Mouse (Mus musculus): Measurements from ENCODE around the gene Lyrm4. TPM values are rescaled to one million over a fixed set of nuclear protein-coding genes. Genes with fewer than 3 reads are reported as not detected.
"Not testable (repeated sequence)": the region's sequence is repeated elsewhere in the genome, so short reads cannot be mapped to it uniquely, and the experiment has no call there.

The Lyrm4 gene
- polyA plus RNA-seq, 1 experiment = 12.6 TPM

- no peak for DNase-seq (ENCODE audit: low read depth)
- no peak for TF ChIP-seq CTCF (IDR thresholded peaks at IDR 0.05; ENCODE audit: borderline replicate concordance, extremely low read depth, insufficient read depth, insufficient read length)
- TF ChIP-seq POLR2A (IDR thresholded peaks at IDR 0.05; ENCODE audit: borderline replicate concordance, extremely low read depth, insufficient read depth, insufficient read length, poor library complexity, severe bottlenecking) = no peak
Observed at GRCm38 (mm10) chr13:36031959-36032358, 85.4 kb downstream of the Lyrm4 start.

DNA sequence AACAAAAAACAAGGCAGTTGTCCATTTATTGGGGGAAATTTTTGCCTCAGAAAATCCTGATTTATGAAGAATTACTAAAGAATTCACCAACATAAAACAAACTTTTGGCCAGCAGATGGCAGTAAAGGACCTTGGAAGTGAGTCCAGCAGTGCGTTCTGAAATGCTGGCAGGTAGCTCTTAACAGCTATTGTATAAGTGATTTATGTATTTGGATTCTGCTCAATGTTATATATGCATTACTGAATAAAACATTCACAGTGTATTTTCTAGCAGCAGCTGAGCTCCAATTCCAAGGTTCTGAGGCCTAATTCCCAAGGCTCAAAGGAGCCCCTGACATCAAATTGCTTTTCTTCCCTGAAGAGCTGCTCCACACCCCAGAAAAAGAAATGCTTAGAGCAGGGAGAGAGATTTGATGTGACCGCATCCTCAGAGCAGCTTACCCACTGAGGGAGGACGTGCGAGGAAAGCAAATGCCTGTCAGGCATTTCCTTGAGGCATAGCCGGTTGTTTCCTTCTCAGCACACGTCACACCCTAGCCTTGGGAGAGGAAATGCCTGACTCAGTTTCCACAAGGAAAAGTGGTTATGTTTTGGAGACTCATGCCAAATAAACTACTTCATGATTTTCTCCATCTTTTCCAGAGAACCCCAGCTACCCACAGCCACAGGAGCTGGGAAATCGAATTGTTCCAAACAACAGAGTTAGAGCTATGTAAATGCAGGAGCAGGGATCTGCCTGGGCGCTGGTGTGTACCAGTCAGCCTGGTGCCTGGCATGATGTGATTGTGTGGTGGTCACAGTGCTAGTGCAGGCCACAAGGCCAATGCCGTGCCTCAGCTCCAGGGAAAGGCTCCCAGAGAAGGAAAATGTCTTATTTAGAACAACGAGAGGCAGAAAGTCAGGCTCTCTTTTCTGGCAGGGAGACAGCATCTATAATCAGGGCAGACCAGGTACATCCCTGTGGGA lies 97.7 kb downstream of the Lyrm4 start:
- peak; percentile 62; the same call in 1 of the 2 replicates for TF ChIP-seq CTCF (IDR thresholded peaks at IDR 0.05; ENCODE audit: borderline replicate concordance, extremely low read depth, insufficient read depth, insufficient read length)
- TF ChIP-seq POLR2A (IDR thresholded peaks at IDR 0.05; ENCODE audit: borderline replicate concordance, extremely low read depth, insufficient read depth, insufficient read length, poor library complexity, severe bottlenecking) = no peak
- peak; percentile 96 for DNase-seq (ENCODE audit: low read depth)

DNA sequence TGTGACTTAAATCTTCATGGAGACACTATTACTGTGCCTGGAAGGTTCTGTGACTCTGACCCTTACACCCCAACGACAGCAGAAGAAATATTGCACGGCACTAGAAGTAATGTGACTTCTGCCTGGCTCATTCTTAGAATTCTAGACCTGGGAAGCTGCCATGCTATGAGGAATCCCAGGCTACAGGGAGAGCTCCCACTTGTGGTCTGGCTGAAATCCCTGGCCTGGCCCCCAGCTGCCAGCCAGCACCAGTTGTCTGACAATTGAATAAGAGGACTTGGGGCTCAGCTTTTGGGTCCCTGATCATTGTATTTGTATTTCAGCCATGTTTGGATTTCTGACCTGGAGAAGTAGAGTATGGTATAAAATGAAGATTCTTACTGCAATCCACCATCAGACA lies 99.3 kb downstream of the Lyrm4 start:
- TF ChIP-seq CTCF (IDR thresholded peaks at IDR 0.05; ENCODE audit: borderline replicate concordance, extremely low read depth, insufficient read depth, insufficient read length) (no peak), POLR2A (IDR thresholded peaks at IDR 0.05; ENCODE audit: borderline replicate concordance, extremely low read depth, insufficient read depth, insufficient read length, poor library complexity, severe bottlenecking) (no peak)
- DNase-seq (ENCODE audit: low read depth) = no peak

GRCm38 (mm10) chr13:36015636-36016035 lies 101.7 kb downstream of the Lyrm4 start:
- DNase-seq (ENCODE audit: low read depth) = no peak
- TF ChIP-seq POLR2A (IDR thresholded peaks at IDR 0.05; ENCODE audit: borderline replicate concordance, extremely low read depth, insufficient read depth, insufficient read length, poor library complexity, severe bottlenecking) (no peak), CTCF (IDR thresholded peaks at IDR 0.05; ENCODE audit: borderline replicate concordance, extremely low read depth, insufficient read depth, insufficient read length) (no peak)

DNA sequence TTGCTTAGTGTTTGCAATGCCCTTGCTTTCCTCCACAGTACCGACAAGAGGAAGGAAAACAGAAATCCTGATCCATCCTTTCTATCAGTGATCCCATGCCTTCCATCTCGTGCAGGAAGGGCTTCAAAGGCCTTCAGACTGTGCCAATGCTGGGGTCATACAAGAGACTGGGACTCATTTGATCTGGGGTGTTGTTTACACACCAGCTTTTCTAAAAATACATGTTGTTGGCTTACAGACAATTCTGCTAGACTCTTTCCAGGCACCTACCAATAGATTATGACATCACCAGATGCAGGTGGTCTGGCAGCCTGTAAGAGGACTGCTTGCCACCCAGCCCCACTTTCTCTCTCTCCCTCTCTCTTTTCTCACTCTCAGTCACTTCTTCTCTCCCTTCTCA lies 107.3 kb downstream of the Lyrm4 start:
- TF ChIP-seq CTCF (IDR thresholded peaks at IDR 0.05; ENCODE audit: borderline replicate concordance, extremely low read depth, insufficient read depth, insufficient read length) (no peak), POLR2A (IDR thresholded peaks at IDR 0.05; ENCODE audit: borderline replicate concordance, extremely low read depth, insufficient read depth, insufficient read length, poor library complexity, severe bottlenecking) (no peak)
- DNase-seq (ENCODE audit: low read depth) = no peak

- TF ChIP-seq POLR2A (IDR thresholded peaks at IDR 0.05; ENCODE audit: borderline replicate concordance, extremely low read depth, insufficient read depth, insufficient read length, poor library complexity, severe bottlenecking) (no peak), CTCF (IDR thresholded peaks at IDR 0.05; ENCODE audit: borderline replicate concordance, extremely low read depth, insufficient read depth, insufficient read length) (no peak)
- no peak for DNase-seq (ENCODE audit: low read depth)
Observed at GRCm38 (mm10) chr13:36000798-36001197, 116.5 kb downstream of the Lyrm4 start.

GRCm38 (mm10) chr13:35997606-35998005 lies 119.7 kb downstream of the Lyrm4 start:
- TF ChIP-seq POLR2A (IDR thresholded peaks at IDR 0.05; ENCODE audit: borderline replicate concordance, extremely low read depth, insufficient read depth, insufficient read length, poor library complexity, severe bottlenecking) = no peak
- no peak for TF ChIP-seq CTCF (IDR thresholded peaks at IDR 0.05; ENCODE audit: borderline replicate concordance, extremely low read depth, insufficient read depth, insufficient read length)

DNA sequence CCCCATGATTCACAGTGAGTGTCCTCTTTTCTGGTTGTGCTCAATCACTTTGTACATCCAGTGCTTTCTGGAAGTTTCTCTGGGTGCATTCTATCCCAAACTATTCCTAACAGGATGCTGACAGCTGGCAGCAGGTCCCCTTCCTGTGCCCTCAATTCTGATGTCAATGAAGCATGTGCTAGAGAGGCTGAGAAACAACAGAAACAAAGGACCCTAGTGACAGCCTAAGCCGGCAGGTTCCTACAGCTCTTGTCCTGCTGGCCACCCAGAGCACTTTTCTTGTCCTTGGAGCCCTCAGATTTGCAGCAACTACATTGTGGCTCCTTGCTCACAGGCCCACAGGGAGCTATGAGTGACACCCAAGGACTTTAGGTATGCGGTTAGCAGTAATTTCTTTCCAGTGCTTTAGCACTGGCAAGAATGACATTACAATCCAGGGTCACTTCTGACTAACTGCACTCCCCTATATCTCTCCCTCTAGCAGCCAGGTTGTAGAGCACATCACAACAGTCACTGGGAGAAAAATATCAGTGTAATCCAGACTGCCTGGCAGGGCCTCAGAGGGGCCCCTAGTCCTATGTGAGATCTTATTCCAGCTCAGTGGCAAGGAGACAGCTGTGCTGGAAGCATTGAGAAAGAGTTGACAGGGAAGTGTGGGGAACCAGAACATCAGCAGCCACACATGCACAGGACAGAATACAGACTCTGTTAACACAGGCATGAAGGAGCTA lies 121.5 kb downstream of the Lyrm4 start:
- no peak for TF ChIP-seq POLR2A (IDR thresholded peaks at IDR 0.05; ENCODE audit: borderline replicate concordance, extremely low read depth, insufficient read depth, insufficient read length, poor library complexity, severe bottlenecking)
- no peak for TF ChIP-seq CTCF (IDR thresholded peaks at IDR 0.05; ENCODE audit: borderline replicate concordance, extremely low read depth, insufficient read depth, insufficient read length)
- no peak for DNase-seq (ENCODE audit: low read depth)

More at GRCm38 (mm10) chr13:35997606-35998005, 119.7 kb downstream of the Lyrm4 start:
- no peak for DNase-seq (ENCODE audit: low read depth)

DNA sequence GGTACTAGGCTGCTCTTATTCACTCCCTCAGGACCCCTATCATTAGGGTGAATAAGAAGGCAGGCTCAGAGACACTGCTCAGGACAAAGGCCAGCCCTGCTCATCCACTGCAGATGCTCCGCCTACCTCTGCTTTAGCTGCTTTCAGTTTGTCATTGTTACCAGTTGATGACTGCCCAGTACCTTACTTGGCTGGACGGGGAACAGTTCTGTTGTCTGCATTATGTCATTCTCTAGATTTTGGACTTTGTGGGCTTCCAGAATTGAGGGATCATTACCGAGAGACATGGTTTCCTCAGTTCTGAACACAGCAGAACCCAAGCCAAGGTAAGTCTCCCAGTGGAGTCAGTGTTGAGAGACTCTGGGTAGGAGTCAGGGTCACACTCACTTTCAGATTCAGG lies 122.1 kb downstream of the Lyrm4 start:
- TF ChIP-seq POLR2A (IDR thresholded peaks at IDR 0.05; ENCODE audit: borderline replicate concordance, extremely low read depth, insufficient read depth, insufficient read length, poor library complexity, severe bottlenecking) (no peak), CTCF (IDR thresholded peaks at IDR 0.05; ENCODE audit: borderline replicate concordance, extremely low read depth, insufficient read depth, insufficient read length) (no peak)
- no peak for DNase-seq (ENCODE audit: low read depth)

GRCm38 (mm10) chr13:35994067-35994466 lies 123.3 kb downstream of the Lyrm4 start:
- DNase-seq (ENCODE audit: low read depth) = peak; percentile 72

DNA sequence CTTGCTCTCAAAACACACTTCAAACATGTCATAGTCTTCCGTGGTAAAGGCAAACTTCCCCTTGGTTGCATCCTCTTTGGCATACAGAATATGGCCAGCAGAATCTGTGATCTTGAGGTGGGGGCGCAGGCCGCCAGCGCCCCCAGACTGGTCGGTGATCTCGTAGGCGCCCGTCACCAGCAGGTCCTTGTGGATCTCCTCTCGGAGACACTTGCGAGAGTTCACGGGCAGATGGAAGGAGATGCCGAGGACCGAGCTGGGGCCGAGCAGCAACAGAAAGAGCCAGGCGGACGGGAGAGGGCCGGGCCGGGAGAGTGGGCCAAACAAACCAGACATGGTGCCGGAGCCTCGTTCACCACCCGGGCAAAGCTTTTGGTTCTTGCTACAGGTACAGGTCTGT lies 126.1 kb downstream of the Lyrm4 start:
- DNase-seq (ENCODE audit: low read depth) = not testable (repeated sequence)

More at GRCm38 (mm10) chr13:35994067-35994466, 123.3 kb downstream of the Lyrm4 start:
- TF ChIP-seq CTCF (IDR thresholded peaks at IDR 0.05; ENCODE audit: borderline replicate concordance, extremely low read depth, insufficient read depth, insufficient read length) (no peak), POLR2A (IDR thresholded peaks at IDR 0.05; ENCODE audit: borderline replicate concordance, extremely low read depth, insufficient read depth, insufficient read length, poor library complexity, severe bottlenecking) (no peak)

All from brain, embryonic 14.5 days (tissue).